Mouse (Mus musculus): ENCODE measurements around the gene Arl6ip1. TPM values are rescaled to one million over a fixed set of nuclear protein-coding genes. Genes with fewer than 3 reads are reported as not detected.

The Arl6ip1 gene
- 210 and 264 TPM in 2 replicates for polyA plus RNA-seq (2015; fragmentation: Nextera tagmentation; extraction: Ambion mirVana)

DNA sequence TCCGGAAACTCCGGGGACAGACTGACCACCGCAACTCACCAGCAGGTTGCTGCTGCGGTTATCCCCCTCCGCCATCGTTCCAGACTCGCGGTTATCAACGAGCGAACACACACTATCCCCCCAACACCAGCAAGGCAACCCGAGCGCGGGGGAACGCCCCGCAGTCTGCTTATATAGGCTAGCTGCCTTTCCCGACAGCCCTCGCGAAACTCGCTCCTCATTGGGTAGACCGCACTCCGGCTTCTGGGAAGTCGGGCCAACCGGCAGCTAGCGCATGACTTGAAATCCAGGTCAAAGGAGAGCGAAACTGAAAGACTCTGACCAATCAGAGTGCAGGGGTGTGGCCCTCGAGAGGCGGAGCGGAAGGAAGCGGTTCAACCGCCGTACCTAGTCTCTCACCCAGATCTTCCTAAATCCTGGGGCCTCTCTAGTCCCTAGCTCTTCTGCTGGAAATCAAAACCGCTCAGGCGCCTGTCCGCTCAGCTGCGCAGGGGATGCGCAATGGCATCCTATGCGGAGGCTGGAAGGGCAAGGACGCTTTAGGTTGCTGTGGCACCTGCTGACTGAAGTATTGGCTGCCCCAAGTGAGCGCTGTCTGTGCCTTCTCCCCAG is at the start of gene Arl6ip1:
Gene Arl6ip1 (minus strand): TSS at position 233 of the 612 bp plus-strand sequence.

GRCm38 (mm10) chr7:118115877-118116568 is 13.4 kb downstream of the Arl6ip1 start, which contains the start of gene Rps15a:
TSS of gene Rps15a (minus strand) at chr7:118116188.

Other genes starting within 250 kb of the Arl6ip1 start
- 600 and 661 TPM in 2 replicates for gene Rps15a, start 13.5 kb downstream of the Arl6ip1 start, polyA plus RNA-seq (2015; fragmentation: Nextera tagmentation; extraction: Ambion mirVana)
- 8.3 and 9.3 TPM in 2 replicates for gene Smg1, start 114.0 kb upstream of the Arl6ip1 start, polyA plus RNA-seq (2015; fragmentation: Nextera tagmentation; extraction: Ambion mirVana)

All from urinary bladder, postnatal 0 days (tissue).